Mouse (Mus musculus) naive thymus-derived CD4-positive, alpha-beta T cell, adult 2 months (primary cell): ENCODE data around the gene Abcc2.

Source experiments
- DNase-seq: peaks from one replicate; pipeline ENCODE4 v3.0.0-alpha.2; 2011; ENCODE audit warnings: low read depth

The Abcc2 gene

DNA sequence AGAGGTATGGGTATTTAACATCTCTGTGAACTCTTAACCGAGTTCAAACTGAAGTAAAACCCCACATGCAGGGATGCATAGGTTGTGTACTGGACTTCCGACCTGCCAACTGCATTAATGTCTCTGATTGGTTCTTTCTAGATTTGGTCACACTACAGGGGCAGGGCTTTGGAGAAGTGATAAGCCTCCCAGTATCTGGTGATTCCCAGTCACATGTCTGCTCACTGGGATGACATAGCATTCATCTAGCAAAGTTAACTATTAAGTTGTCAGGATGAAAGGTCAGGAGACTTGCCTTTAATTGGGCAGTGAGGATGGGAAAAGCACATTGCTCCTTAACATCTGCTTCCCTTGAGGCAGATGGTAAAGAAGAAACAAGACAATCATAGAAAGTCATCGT lies at the start of gene Abcc2:
Abcc2 (plus strand) TSS at position 213 of the 400 bp plus-strand sequence.
- no peak for DNase-seq

DNA sequence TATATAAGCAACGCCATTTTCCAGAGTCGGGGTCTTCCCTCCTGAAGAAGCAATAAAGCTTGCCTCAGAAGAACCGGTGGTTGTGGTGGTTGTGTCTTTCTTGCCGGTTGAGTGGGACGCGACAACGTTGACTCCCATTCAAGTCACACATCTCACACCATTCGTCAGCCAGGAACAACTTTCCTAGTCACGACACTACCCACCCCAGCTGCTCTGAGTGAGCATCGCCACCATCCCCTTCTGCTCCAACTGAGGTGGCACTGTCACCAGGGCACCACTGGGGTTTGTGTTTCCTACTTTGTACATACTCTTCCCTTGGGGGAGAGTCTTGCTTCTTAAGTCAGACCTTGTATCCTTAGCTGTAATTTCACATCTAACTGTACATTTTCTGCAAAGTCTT lies 43.6 kb upstream of the Abcc2 start:
- DNase-seq: no peak

GRCm38 (mm10) chr19:43743401-43743800 lies 38.6 kb upstream of the Abcc2 start:
- no peak for DNase-seq

DNA sequence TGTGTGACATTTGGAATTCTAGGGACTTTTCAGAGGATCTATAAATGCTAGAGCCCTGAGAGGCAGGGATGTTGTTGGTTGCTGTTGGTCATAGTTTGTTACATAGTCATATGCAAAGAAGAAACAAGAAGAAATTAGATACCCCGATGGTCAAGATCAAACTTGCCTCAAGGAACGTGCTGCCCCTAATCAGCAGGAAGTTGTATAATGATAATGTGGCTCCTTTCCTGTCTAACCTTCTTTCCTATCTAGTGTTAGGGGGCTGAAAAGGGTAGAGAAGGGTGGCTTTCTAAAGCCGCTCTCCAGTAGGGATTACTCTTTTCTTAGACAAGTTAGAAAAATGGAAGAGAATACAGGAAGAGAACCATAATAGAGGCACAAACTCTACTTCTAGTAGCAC lies 36.3 kb upstream of the Abcc2 start:
- no peak for DNase-seq

GRCm38 (mm10) chr19:43747877-43748276 lies 34.1 kb upstream of the Abcc2 start:
- DNase-seq: no peak

DNA sequence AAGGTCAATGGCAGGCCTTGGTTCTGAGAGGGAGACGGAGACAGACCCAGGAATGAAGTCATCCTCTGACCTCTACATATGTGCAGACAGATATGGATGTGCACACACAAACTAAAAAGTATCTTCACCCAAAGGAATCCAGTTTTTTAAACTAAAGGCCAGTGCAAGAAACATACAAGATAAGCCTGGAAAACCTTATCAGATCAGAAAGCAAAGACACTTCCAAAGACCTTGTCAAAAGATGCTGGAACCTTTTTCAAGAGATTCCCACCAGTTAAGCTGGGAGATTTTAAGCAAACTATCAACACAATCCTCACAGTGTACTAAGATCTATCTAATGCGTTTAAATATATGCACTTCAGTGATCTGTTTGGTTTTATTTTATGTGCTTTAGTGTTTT lies 32.0 kb upstream of the Abcc2 start:
- no peak for DNase-seq

DNA sequence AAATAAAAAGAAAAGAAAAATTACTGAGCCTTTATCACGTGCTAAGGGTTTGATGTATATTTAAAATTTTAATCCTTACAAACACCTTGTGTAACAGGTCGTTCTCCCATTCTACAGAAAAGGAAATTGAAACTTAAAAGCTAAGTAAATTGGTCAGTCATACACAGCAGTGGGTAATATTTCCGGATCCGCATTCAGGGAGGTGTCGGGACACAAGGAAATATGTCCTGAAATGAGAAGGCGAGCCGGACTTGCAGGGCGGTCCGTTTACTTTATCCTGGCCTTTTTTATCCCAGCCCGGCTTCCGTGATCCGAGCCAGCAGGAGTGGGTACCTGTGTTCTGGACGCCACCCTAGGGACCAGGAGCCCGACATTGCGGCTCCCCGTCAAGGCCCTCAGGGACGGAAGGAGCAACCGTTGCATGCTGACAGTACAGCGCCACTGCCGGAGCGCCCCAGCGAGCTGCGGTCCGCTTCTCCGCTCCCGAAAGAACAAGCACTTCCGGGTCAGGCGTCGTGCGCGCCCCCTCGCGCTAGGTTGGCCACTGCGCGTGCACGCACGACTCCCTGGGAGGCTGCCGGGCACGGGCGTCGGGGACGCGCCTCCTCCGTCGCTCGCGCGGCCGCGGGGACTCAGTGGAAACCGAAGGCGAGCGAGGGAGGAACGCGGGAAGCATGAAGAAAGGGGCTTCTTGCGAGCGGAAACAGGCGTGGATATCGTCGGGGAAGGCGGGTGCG lies 29.3 kb upstream of the Abcc2 start, which contains the start of the genes Cutc and Cox15:
Cutc (plus strand) TSS at position 508 of the 737 bp plus-strand sequence.
Cox15 (minus strand) TSS at position 512 of the 737 bp plus-strand sequence.
- DNase-seq: peak; percentile 98

GRCm38 (mm10) chr19:43753226-43753835 lies 28.7 kb upstream of the Abcc2 start:
- peak; percentile 94 for DNase-seq

GRCm38 (mm10) chr19:43754237-43754636 lies 27.8 kb upstream of the Abcc2 start:
- DNase-seq: no peak

- DNase-seq: no peak
Measured at GRCm38 (mm10) chr19:43754872-43755271, 27.1 kb upstream of the Abcc2 start.

GRCm38 (mm10) chr19:43760504-43760903 lies 21.5 kb upstream of the Abcc2 start:
- peak; percentile 90 for DNase-seq

GRCm38 (mm10) chr19:43761543-43762256 lies 20.3 kb upstream of the Abcc2 start:
- no peak for DNase-seq

DNA sequence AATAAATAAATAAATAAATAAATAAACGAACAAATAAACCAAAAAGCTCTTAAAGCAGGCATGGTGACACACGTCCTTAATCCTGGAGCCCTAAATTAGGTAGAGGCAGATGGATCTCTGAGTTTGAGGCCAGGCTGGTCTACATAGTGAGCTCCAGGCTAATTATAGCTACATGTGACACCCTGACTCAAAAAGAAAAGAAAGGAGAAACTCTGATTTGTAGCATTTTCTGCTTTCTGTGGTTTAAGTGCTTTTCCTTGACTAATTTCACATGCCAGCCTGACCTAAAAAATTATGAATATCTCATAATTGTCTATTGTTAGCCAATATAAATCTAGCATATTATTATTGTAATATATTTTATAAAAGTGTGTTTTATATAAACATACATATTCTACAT lies 19.6 kb upstream of the Abcc2 start:
- no peak for DNase-seq

- DNase-seq: no peak
Measured at GRCm38 (mm10) chr19:43766451-43766850, 15.5 kb upstream of the Abcc2 start.

DNA sequence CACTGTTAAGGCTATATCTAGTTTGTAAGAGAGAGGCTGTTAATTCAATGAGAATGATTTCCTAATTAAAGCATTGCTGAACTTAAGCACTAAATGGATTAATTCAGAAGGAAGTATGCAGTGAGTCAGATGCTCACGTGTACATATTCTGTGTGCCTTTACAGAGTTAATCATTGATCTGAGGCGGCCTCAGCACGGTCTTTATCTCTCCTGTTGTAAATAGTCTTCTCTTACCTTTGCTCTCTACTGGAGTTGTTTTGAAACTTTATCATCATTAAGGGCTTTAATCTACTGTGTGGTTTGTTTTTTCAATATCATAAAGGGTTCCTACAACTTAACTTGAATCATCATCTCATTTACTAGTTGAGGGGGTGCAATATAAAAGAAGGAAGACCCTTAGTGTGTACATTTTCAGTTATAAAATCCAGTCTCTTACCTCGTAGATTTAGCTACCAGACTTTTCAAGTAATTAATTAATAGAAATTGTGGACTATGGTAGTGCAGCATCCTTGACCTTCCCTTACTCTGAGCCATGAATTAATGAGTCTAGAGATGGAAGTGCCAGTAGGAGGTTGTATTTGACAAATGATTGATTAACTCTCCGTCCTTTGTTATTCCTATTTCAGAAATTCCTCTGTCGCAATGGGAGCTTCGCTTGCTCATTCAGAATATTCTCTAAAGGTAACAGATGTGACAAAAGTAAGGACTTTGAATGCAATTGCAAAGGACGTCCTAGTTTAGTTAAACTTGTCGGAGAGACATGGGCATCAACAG lies 14.3 kb upstream of the Abcc2 start:
- no peak for DNase-seq

DNA sequence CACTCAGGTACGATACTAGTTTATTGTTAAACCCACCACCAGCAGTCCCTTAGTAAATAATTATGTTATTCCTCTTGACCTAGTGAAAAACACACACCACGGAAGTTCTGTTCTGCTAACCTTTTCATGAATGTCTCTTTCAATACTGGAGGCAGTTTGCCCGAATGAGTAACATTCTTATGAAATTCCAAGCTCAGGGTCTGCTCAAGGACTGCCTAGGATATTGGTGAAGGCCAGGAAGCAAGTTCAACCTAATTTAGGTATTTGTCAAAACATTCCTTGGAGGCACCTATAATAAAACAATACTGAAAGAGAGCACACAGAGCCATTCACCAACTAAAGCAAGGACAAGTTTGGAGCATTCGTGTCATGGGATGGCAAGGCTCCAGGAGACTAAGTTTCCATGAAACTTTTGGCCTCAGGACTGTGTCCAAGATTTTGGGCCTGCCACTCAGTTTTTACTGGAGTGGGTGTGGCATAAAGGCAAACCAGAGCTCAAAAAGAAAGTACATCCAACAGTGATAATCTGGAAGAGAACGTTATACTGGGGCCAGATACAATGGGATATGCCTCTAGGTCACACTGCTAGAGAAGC lies 12.5 kb upstream of the Abcc2 start:
- no peak for DNase-seq

DNA sequence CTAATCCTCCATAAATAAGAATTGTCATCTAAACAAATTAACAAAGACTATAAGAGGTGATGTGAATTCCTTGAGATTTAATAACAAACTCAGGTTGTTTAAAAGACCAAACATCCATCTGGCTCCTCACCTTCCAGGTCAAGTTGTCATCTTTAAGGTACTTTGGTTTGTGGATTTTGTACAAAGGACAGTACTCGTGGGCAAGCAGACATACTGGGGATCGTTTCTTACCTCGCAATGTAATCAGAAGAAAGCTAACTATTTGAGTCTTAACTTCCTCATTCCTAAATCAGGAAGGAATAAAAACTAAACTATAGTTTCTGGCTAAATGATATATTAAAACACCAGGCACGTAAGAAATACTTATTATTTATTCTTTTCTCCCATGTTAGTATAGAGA lies 11.4 kb upstream of the Abcc2 start:
- no peak for DNase-seq

DNA sequence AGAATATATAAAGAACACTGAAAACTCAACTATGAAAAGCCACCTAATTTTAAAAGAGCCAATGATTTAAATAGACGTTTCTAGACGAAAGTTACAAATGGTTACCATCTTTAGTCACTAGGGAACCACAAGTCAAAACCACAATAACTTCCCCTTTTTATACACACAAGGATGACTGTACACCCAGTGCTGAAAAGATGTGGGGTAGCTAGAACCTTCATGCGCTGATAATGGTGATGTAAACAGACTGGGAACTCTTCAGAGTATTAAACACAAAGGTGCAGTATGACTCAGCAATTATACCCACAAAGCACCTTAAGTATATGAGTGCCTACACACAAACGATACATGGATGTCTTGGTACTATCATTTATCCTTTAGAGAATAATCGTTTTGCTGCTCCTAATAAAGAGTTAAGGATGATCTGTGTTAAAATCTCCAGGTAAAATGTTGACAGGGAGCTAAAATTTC lies 10.5 kb upstream of the Abcc2 start:
- DNase-seq: no peak

GRCm38 (mm10) chr19:43772311-43772710 lies 9.7 kb upstream of the Abcc2 start:
- no peak for DNase-seq

GRCm38 (mm10) chr19:43775433-43775832 lies 6.6 kb upstream of the Abcc2 start:
- DNase-seq: no peak

- no peak for DNase-seq
Measured at GRCm38 (mm10) chr19:43776561-43776960, 5.4 kb upstream of the Abcc2 start.

DNA sequence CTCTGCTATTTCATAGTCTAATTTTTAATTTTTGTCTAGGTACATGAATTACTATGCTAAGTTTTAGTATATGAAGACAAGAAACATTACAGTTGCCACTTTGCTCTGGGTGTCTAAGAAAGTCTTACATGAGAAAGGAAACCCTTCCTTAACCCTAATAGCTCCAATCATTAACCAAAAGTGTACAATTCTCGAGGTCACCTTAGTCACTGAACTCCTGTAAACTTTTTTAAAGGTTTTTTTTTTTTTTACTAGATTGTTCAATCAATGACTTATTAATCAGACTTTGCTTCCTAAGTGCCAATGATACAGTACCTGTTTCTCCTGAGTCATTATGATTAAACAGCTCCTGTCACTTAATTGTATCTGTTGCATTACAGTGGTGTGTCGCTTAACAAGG lies 4.7 kb upstream of the Abcc2 start:
- no peak for DNase-seq
